ENCODE assay signal across 10 mouse cellular contexts in the genomic region with DNA sequence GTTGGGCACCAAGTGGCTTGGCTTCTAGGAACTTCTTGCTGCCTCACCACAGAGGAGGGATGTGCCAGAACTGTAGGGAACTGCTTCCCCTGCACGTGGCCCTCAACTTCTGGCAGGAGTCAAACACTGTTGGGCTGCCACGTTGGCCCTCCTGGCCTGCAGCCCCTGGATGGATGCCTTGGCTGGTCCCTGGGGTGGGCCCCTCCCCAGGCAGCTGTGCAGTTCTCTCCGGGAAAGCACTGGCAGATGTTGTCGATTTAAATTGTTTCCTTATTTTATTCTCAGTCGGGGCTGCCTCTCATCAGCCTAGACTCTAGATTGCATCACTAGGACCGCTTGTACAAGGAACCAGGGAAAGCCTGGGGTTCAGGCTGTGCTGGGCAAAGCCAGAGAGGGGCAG. TPM values are rescaled to one million over a fixed set of nuclear protein-coding genes. Genes with fewer than 3 reads are reported as not detected.
DNase-seq lines count a peak whose midpoint lies in the region; ATAC-seq and TF ChIP-seq lines count a peak whose summit lies in the region.
"Had no signal": no experiment of that assay in that cellular context is flagged by ENCODE, and none has a peak within 500 bp of the region (broad histone marks: within the 10 kb centered on the region; RNA-seq: fewer than 3 reads in every experiment).

No protein-coding gene starts in this region.

- no peak overlapping the region for H3K4me2 ChIP-seq in embryonic facial prominence, embryonic 12.5 days (replicated peaks)
- no peak overlapping the region for H3K4me2 ChIP-seq in heart, postnatal 0 days (ENCODE audit: low read depth, low read length)
- no peak overlapping the region for H3K4me2 ChIP-seq in myocyte (ENCODE audit: low read depth)
- H3K4me2 ChIP-seq in midbrain, embryonic 14.5 days (ENCODE audit: low read length) = no peak overlapping the region

- TF ChIP-seq EP300 in heart, postnatal 0 days (IDR thresholded peaks at IDR 0.05; ENCODE audit: low read depth) = no peak

- 0 out of 2 replicates have a peak, but pooled peaks cover 6% of the 10 kb centered on the region for H3K36me3 ChIP-seq in embryonic facial prominence, embryonic 12.5 days
- H3K36me3 ChIP-seq in heart, postnatal 0 days (replicated peaks; ENCODE audit: control insufficient read depth, insufficient read depth, low read length) = no peaks in the 10 kb centered on the region
- H3K36me3 ChIP-seq in myocyte (ENCODE audit: control insufficient read depth, insufficient read depth) = no peaks in the 10 kb centered on the region
- H3K36me3 ChIP-seq in midbrain, embryonic 14.5 days (ENCODE audit: control insufficient read depth, insufficient read depth, low read length) = no peaks in the 10 kb centered on the region

- DNase-seq in layer of hippocampus, adult 2 months (ENCODE audit: low spot score in 2 of 2) = no peak
- DNase-seq in layer of hippocampus, adult 11-12 months (ENCODE audit: low spot score) = no peak
- DNase-seq in heart, postnatal 0 days (ENCODE audit: low spot score) = peak; percentile 38
- no peak for DNase-seq in natural killer cell, adult 2 months (ENCODE audit: low spot score in 2 of 2)
- DNase-seq in midbrain, embryonic 14.5 days = no peak
- DNase-seq in cerebellum, adult 9-10 months = no peak
- DNase-seq: liver had no signal

- H3K4me1 ChIP-seq in embryonic facial prominence, embryonic 12.5 days = peaks cover 27% of the 10 kb centered on the region
- H3K4me1 ChIP-seq in heart, postnatal 0 days (ENCODE audit: control insufficient read depth, insufficient read depth) = peaks cover 33% of the 10 kb centered on the region
- no peaks in the 10 kb centered on the region for H3K4me1 ChIP-seq in midbrain, embryonic 14.5 days (ENCODE audit: control insufficient read depth, insufficient read depth, low read length)

- no peaks in the 10 kb centered on the region for H3K9me3 ChIP-seq in embryonic facial prominence, embryonic 12.5 days
- no peaks in the 10 kb centered on the region for H3K9me3 ChIP-seq in heart, postnatal 0 days (replicated peaks; ENCODE audit: control insufficient read depth, low read length)
- H3K9me3 ChIP-seq in midbrain, embryonic 14.5 days (ENCODE audit: control insufficient read depth, low read length) = no peaks in the 10 kb centered on the region
- H3K9me3 ChIP-seq: G1E had no signal

- no peak for TF ChIP-seq CTCF in layer of hippocampus, adult 2 months (conservative IDR thresholded peaks at IDR 0.05)
- no peak for TF ChIP-seq CTCF in heart, postnatal 0 days (IDR thresholded peaks at IDR 0.05; ENCODE audit: low read depth)

- H3ac ChIP-seq in myocyte (ENCODE audit: control insufficient read depth, insufficient read length) = no peak overlapping the region

- no peak for TF ChIP-seq POLR2A in myocyte (IDR thresholded peaks at IDR 0.05; ENCODE audit: insufficient read length, low read depth)

- WGBS in embryonic facial prominence, embryonic 12.5 days = 20% methylated on average over 6 of the region's 6 CpGs
- WGBS in heart, postnatal 0 days = 29% methylated on average over 6 of the region's 6 CpGs
- WGBS in midbrain, embryonic 14.5 days = 84% methylated on average over 6 of the region's 6 CpGs

- no peak overlapping the region for H3K4me3 ChIP-seq in layer of hippocampus, adult 2 months
- H3K4me3 ChIP-seq in embryonic facial prominence, embryonic 12.5 days = no peak overlapping the region
- no peak overlapping the region for H3K4me3 ChIP-seq in heart, postnatal 0 days (ENCODE audit: low read depth, low read length)
- H3K4me3 ChIP-seq in myocyte = no peak overlapping the region
- no peak overlapping the region for H3K4me3 ChIP-seq in midbrain, embryonic 14.5 days (replicated peaks; ENCODE audit: low read depth, low read length)

- H3K27ac ChIP-seq in layer of hippocampus, adult 2 months = peak overlapping the region; percentile 54; the same call in 1 of the 2 replicates
- H3K27ac ChIP-seq in embryonic facial prominence, embryonic 12.5 days = peak overlapping the region; percentile 74
- 0 out of 2 replicates have a peak overlapping the region, but pooled peaks have one; percentile 2 for H3K27ac ChIP-seq in heart, postnatal 0 days (ENCODE audit: low read depth)
- no peak overlapping the region for H3K27ac ChIP-seq in midbrain, embryonic 14.5 days (replicated peaks; ENCODE audit: low read depth, low read length)

- no peaks in the 10 kb centered on the region for H3K79me2 ChIP-seq in myocyte (ENCODE audit: control insufficient read depth, insufficient read depth)

- no peak overlapping the region for H3K9ac ChIP-seq in embryonic facial prominence, embryonic 12.5 days
- no peak overlapping the region for H3K9ac ChIP-seq in heart, postnatal 0 days (replicated peaks; ENCODE audit: low read depth, low read length)
- no peak overlapping the region for H3K9ac ChIP-seq in midbrain, embryonic 14.5 days (replicated peaks; ENCODE audit: low read length)

- ATAC-seq in embryonic facial prominence, embryonic 12.5 days (ENCODE audit: insufficient number of reproducible peaks, insufficient read depth, low FRiP score, low TSS enrichment) = peak; percentile 36; the same call in 1 of the 2 replicates
- ATAC-seq in heart, postnatal 0 days (ENCODE audit: insufficient read depth, low read depth) = peak; percentile 78
- ATAC-seq in midbrain, embryonic 14.5 days (ENCODE audit: low FRiP score, low TSS enrichment) = no peak

- H3K27me3 ChIP-seq in embryonic facial prominence, embryonic 12.5 days = no peaks in the 10 kb centered on the region
- no peaks in the 10 kb centered on the region for H3K27me3 ChIP-seq in heart, postnatal 0 days (ENCODE audit: control insufficient read depth, insufficient read depth, low read length)
- no peaks in the 10 kb centered on the region for H3K27me3 ChIP-seq in myocyte (ENCODE audit: control insufficient read depth, insufficient read depth, insufficient read length)
- H3K27me3 ChIP-seq in midbrain, embryonic 14.5 days (ENCODE audit: control insufficient read depth, insufficient read depth, low read length) = no peaks in the 10 kb centered on the region

TF ChIP-seq in myocyte, 11 proteins besides CTCF, POLR2A, EP300 and RAD21:
- TF ChIP-seq MYOD1 (IDR thresholded peaks at IDR 0.05; ENCODE audit: control insufficient read depth in 1 of 3, insufficient read length in 2 of 3, low read depth in 2 of 3) (peak in 1 of 3 experiments; percentile 14), MAX (IDR thresholded peaks at IDR 0.05; ENCODE audit: low read depth) (no peak), CEBPB (IDR thresholded peaks at IDR 0.05; ENCODE audit: insufficient read depth, poor library complexity, severe bottlenecking) (0 out of 2 replicates have a peak, but pooled peaks have one; percentile 51), TCF3 (IDR thresholded peaks at IDR 0.05; ENCODE audit: insufficient read length, low read depth) (no peak), POLR2AphosphoS2 (IDR thresholded peaks at IDR 0.05; ENCODE audit: insufficient read length, low read depth) (no peak), USF1 (IDR thresholded peaks at IDR 0.05; ENCODE audit: low read depth) (peak; percentile 57)

RNA-seq across cellular contexts. Expression of a gene that starts 14.6 kb away (rescaled TPM):
- total RNA-seq in layer of hippocampus, adult 2 months (2021) = 10 to 100 TPM; 77.1 TPM
- polyA plus RNA-seq in embryonic facial prominence, embryonic 12.5 days (2016; fragmentation: Nextera tagmentation; extraction: Ambion mirVana) = 14.2 and 17.0 TPM in 2 replicates
- total RNA-seq in heart, postnatal 0 days (2014; rRNA removed; ENCODE audit: low replicate concordance) = 11.2 and 12.3 TPM in 2 replicates
- polyA plus RNA-seq in heart, postnatal 0 days (2015; fragmentation: Nextera tagmentation; extraction: Ambion mirVana) = 2.8 and 3.1 TPM in 2 replicates
- 1.7 TPM for polyA plus RNA-seq in myocyte (2012; fragmentation: generic; extraction: Trizol)
- 6.9 and 7.8 TPM in 2 replicates for polyA plus RNA-seq in midbrain, embryonic 14.5 days (2014; fragmentation: Nextera tagmentation; extraction: Ambion mirVana)

RNA-seq across cellular contexts. Expression of a gene that starts 20.9 kb away (rescaled TPM):
- total RNA-seq in layer of hippocampus, adult 2 months (2021) = 10 to 100 TPM; 77.6 to 84.0 TPM
- 110 and 113 TPM in 2 replicates for polyA plus RNA-seq in embryonic facial prominence, embryonic 12.5 days (2016; fragmentation: Nextera tagmentation; extraction: Ambion mirVana)
- total RNA-seq in heart, postnatal 0 days (2014; rRNA removed; ENCODE audit: low replicate concordance) = 17.9 and 31.0 TPM in 2 replicates
- 56.1 and 58.4 TPM in 2 replicates for polyA plus RNA-seq in heart, postnatal 0 days (2015; fragmentation: Nextera tagmentation; extraction: Ambion mirVana)
- polyA plus RNA-seq in myocyte (2012; fragmentation: generic; extraction: Trizol) = 47.5 TPM
- 138 and 165 TPM in 2 replicates for polyA plus RNA-seq in midbrain, embryonic 14.5 days (2014; fragmentation: Nextera tagmentation; extraction: Ambion mirVana)

RNA-seq across cellular contexts. Expression of a gene that starts 24.8 kb away (rescaled TPM):
- 1 to 10 TPM; 4.4 to 5.0 TPM for total RNA-seq in layer of hippocampus, adult 2 months (2021)
- polyA plus RNA-seq in embryonic facial prominence, embryonic 12.5 days (2016; fragmentation: Nextera tagmentation; extraction: Ambion mirVana) = 2.9 and 3.4 TPM in 2 replicates
- total RNA-seq in heart, postnatal 0 days (2014; rRNA removed; ENCODE audit: low replicate concordance) = not detected in 2 replicates
- polyA plus RNA-seq in heart, postnatal 0 days (2015; fragmentation: Nextera tagmentation; extraction: Ambion mirVana) = 0.18 TPM in 1 of 2 replicates, not detected in the other
- 0.10 TPM for polyA plus RNA-seq in myocyte (2012; fragmentation: generic; extraction: Trizol)
- polyA plus RNA-seq in midbrain, embryonic 14.5 days (2014; fragmentation: Nextera tagmentation; extraction: Ambion mirVana) = 7.1 and 11.5 TPM in 2 replicates

RNA-seq across cellular contexts. Expression of a gene that starts 25.7 kb away (rescaled TPM):
- under 1 TPM in 1 of 2 experiments, not detected in 1; 0.71 TPM for total RNA-seq in layer of hippocampus, adult 2 months (2021)
- polyA plus RNA-seq in embryonic facial prominence, embryonic 12.5 days (2016; fragmentation: Nextera tagmentation; extraction: Ambion mirVana) = 0.29 TPM in 1 of 2 replicates, not detected in the other
- total RNA-seq in heart, postnatal 0 days (2014; rRNA removed; ENCODE audit: low replicate concordance) = not detected in 2 replicates
- not detected in 2 replicates for polyA plus RNA-seq in heart, postnatal 0 days (2015; fragmentation: Nextera tagmentation; extraction: Ambion mirVana)
- polyA plus RNA-seq in myocyte (2012; fragmentation: generic; extraction: Trizol) = 0.04 TPM
- polyA plus RNA-seq in midbrain, embryonic 14.5 days (2014; fragmentation: Nextera tagmentation; extraction: Ambion mirVana) = 0.29 and 1.3 TPM in 2 replicates
- polyA plus RNA-seq: G1E had no signal

RNA-seq across cellular contexts. Expression of a gene that starts 37.1 kb away (rescaled TPM):
- total RNA-seq in layer of hippocampus, adult 2 months (2021) = 10 to 100 TPM; 36.4 to 40.0 TPM
- 32.7 and 36.5 TPM in 2 replicates for polyA plus RNA-seq in embryonic facial prominence, embryonic 12.5 days (2016; fragmentation: Nextera tagmentation; extraction: Ambion mirVana)
- total RNA-seq in heart, postnatal 0 days (2014; rRNA removed; ENCODE audit: low replicate concordance) = 25.7 and 28.0 TPM in 2 replicates
- polyA plus RNA-seq in heart, postnatal 0 days (2015; fragmentation: Nextera tagmentation; extraction: Ambion mirVana) = 25.5 and 27.0 TPM in 2 replicates
- polyA plus RNA-seq in myocyte (2012; fragmentation: generic; extraction: Trizol) = 75.4 TPM
- polyA plus RNA-seq in midbrain, embryonic 14.5 days (2014; fragmentation: Nextera tagmentation; extraction: Ambion mirVana) = 20.1 and 24.8 TPM in 2 replicates
